Mouse (Mus musculus): ENCODE measurements around the gene Dqx1.

GRCm38 (mm10) chr6:83011756-83012155 is 45.9 kb upstream of the Dqx1 start:
- no peak for TF ChIP-seq CTCF (IDR thresholded peaks at IDR 0.05; ENCODE audit: control insufficient read depth, insufficient read depth, insufficient replicate concordance, low read depth, low read length)
- TF ChIP-seq POLR2A (IDR thresholded peaks at IDR 0.05; ENCODE audit: control insufficient read depth, low read depth, low read length), result no peak
